Mouse (Mus musculus): Measurements from ENCODE around the gene Gbp3.

Gene Gbp3

GRCm38 (mm10) chr3:142578342-142578741 lies 18.5 kb downstream of the Gbp3 start:
- POLR2A ChIA-PET = no interaction called here
- CTCF ChIA-PET = no interaction called here

GRCm38 (mm10) chr3:142583067-142583466 lies 23.2 kb downstream of the Gbp3 start:
- POLR2A ChIA-PET = no interaction called here
- CTCF ChIA-PET = no interaction called here

DNA sequence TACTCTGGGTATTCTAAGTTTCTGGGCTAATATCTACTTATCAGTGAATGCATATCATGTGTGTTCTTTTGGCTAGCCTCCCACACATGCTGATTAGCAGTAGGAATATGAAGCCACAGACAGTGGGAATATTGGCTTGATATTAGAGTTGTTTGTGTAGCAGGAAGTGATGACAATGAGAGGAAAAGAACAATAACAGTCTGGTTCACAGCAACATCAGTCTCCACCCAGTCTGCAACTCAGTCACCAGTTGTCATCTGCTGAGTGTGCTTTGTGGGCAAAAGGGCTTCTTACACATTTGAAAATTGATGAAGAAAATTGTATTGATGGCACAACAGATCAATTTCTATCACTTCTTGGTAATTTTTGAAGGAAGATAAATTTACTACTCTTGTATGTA lies 27.6 kb downstream of the Gbp3 start:
- POLR2A ChIA-PET = no interaction called here

GRCm38 (mm10) chr3:142588888-142589287 lies 29.1 kb downstream of the Gbp3 start:
- CTCF ChIA-PET = no interaction called here
- POLR2A ChIA-PET = no interaction called here

More for the DNA sequence above, 27.6 kb downstream of the Gbp3 start:
- CTCF ChIA-PET = no interaction called here

- POLR2A ChIA-PET = no interaction called here
- CTCF ChIA-PET = no interaction called here
These were observed 30.7 kb downstream of the Gbp3 start for GRCm38 (mm10) chr3:142590431-142591067.

DNA sequence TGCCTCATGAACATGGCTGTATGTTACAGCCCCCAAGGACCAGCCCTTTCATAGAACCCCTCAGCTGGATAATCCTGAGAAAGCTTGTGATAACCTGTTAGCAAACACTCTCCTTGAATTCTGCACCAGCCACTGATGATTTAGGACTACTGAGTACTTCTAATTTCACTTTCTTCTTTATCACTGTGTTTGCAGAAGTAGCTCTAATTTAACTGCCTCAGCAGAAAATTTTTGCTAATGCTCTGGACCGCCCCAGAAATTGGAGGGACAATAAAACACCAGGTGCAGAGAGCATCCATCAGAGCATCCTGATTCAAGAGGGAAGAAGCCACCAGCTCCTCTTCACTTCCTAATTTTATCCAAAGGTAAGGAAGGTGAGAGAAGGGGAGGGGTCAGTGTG lies 34.7 kb downstream of the Gbp3 start, which contains the start of gene Gbp2b:
Gene Gbp2b (plus strand): TSS at position 301 of the 400 bp plus-strand sequence.
- POLR2A ChIA-PET = interaction anchor here in 1 of 4 experiments (0.6 kb wide), 1 partner anchor 624 kb away, joined by 5 read pairs; no protein-coding TSS in a partner anchor
- CTCF ChIA-PET = no interaction called here

GRCm38 (mm10) chr3:142597923-142598322 lies 38.1 kb downstream of the Gbp3 start:
- POLR2A ChIA-PET = no interaction called here
- CTCF ChIA-PET = no interaction called here

DNA sequence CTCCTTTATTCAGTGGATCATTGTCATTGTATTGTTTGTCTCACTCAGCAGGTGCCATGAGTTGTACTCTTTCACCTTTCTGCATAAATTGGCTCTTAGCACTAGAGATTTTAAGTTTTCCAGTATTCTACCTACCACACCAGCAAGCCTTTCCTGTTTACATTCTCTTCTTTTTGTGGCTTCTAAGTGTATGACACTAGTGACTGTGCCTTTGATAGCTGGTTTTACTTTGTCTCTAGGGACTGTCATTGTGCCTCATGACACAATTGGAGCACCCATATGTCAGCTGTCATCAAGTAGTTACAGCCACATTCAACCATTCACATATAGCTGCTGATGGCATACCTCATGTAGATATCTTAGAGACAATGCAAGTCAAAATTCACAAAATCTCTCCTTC lies 41.8 kb downstream of the Gbp3 start:
- CTCF ChIA-PET = interaction anchor here in 1 of 4 experiments (0.6 kb wide), 1 partner anchor 44 kb away, joined by 4 read pairs; no protein-coding TSS in a partner anchor
- POLR2A ChIA-PET = interaction anchor here in 1 of 4 experiments (0.6 kb wide), 1 partner anchor 521 kb away, joined by 3 read pairs; no protein-coding TSS in a partner anchor

DNA sequence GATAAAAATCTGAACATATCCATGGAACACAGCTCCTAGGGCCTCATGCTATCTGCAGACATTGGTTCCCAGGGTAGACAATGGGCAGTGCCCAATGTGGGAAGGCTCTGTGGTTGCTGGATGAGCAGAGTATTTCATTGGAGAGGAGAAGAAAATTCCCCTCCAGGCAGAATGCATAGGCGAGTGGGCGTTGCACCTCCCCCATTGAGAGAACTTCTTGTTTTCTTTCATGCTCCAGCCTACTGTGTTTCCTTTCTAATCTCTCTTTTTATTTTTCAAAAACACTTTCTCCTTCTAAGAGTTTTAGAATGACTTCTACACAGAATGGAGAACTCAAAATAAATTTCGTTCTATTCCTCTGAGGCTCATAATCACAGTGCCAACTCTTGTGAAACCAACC lies 58.8 kb downstream of the Gbp3 start:
- ChIA-PET POLR2A (no interaction called here), CTCF (interaction anchor here in 1 of 4 experiments (0.6 kb wide), 1 partner anchor 82 kb away, joined by 3 read pairs; no protein-coding TSS in a partner anchor)

GRCm38 (mm10) chr3:142619606-142620005 lies 59.8 kb downstream of the Gbp3 start:
- ChIA-PET CTCF (interaction anchor here in 2 of 4 experiments (0.6 kb wide), 3 partner anchors 81 to 143 kb away, joined by 3 read pairs; no protein-coding TSS in a partner anchor), POLR2A (interaction anchor here in 1 of 4 experiments (0.6 kb wide), 1 partner anchor 17 kb away, joined by 7 read pairs; no protein-coding TSS in a partner anchor)

DNA sequence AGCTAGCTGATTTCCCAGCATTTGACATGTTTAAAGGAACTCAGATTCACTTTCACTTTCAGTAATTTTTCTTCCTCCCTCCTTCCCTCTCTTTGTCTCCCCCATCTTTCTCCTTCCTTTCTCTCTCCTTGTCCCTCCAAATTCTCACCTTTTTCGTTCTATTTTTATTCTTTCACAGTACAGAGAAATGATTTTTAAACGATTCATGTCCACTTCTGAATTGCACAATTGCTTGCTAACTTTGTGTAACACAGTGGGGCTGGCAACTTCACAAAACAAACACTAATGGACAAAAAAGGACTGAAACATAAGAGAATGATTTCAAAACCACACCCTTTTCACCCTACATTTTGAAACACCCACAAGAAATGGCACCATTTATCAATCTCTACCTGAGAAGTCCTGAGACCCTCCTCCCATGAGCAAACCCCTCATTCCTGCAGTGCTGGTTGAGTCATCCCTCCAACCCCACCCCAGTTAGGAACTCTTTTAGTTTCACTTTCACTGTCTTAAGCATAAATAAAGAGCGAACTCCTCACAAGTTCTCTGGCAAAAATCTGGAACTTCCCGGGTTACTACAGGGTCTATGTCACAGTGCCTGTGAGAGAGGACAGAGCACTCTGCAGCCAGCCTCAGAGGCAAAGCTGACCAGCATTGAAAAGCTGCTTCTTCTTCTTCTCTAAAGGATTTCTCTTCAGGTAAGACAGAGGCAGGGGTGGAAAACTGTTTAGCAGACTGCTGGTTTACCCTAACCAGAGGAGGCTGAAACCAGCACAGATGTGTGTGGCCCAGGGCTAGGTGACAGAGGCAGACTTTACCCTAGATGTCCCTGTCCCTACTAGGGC lies 60.5 kb downstream of the Gbp3 start, which contains the start of gene Gbp2:
Gene Gbp2 (plus strand): TSS at position 492 of the 845 bp plus-strand sequence.
- ChIA-PET POLR2A (interaction anchor here in 1 of 4 experiments (0.6 to 0.9 kb wide), 2 partner anchors 18 to 145 kb away, joined by 3 to 7 read pairs; no protein-coding TSS in a partner anchor), CTCF (interaction anchor here in 2 of 4 experiments (0.7 to 1.0 kb wide), 2 partner anchors 126 to 130 kb away, joined by 3 read pairs; partner anchors contain the start of gene Gbp5 (in 1 of the 2))

DNA sequence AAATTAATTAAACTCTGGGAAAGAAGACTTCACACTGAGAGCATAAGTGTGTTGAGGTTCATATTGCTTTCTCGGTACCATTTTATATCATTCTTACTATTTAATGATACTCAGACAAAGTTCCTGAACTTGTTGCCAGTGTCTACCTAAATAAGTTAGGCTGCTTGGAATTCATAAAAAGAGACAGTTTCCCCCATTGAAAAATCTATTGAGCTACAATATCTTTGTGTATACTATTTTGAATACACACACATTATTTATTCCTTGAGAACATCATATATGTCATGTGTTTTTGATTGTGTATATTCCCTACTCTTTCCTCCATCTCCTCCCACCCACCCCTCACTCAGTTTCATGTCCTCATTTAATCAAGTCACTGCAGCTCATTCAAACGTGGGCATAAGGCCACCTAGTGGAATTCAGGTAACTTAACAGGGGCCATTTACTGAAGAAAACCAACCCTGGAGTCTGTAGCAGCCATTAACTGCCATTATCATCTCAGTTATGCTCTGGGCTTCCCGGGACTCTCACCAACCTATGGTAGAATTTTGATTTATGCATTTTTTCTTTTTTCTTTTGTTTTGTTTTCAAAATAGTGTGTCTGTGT lies 61.2 kb downstream of the Gbp3 start:
- ChIA-PET CTCF (interaction anchor here in 3 of 4 experiments (0.6 to 1.0 kb wide), 4 partner anchors 12 to 131 kb away, joined by 3 to 7 read pairs (median 4); partner anchors contain the start of gene Gbp5 (in 1 of the 3)), POLR2A (interaction anchor here in 1 of 4 experiments (0.9 kb wide), 1 partner anchor 144 kb away, joined by 3 read pairs; no protein-coding TSS in a partner anchor)

Data from embryonic stem cell, embryonic (primary cell).